Mouse (Mus musculus) hindbrain, postnatal 0 days (tissue): ENCODE measurements at regions not wholly inside any gene's neighbourhood (a gene's known extent, or its start where the extent isn't known, plus 50 kb on each side); places are given as distances from the start of the nearest gene placed in this dataset.

Experiments used
- ATAC-seq: fragments of 200-750 bp; cut with Nextera tagmentation; 2 replicates; pipeline ENCODE4 v1.8.0; 2017; ENCODE audit warnings: mild to moderate bottlenecking, moderate TSS enrichment, moderate library complexity
- DNase-seq: peaks from one replicate; pipeline ENCODE4 v3.0.0-alpha.2; 2015; ENCODE audit warnings: low spot score
- H3K27ac ChIP-seq: fragments of 300-500 bp; sonication (generic); 2 replicates; pipeline ENCODE4 v1.5.1; 2014; ENCODE audit warnings: mild to moderate bottlenecking
- H3K27me3 ChIP-seq: fragments of 300-500 bp; sonication (generic); 2 replicates; pipeline ENCODE4 v1.6.1; 2014; ENCODE audit warnings: low read length, mixed read lengths; ENCODE audit not compliant: insufficient read depth
- H3K36me3 ChIP-seq: fragments of 300-500 bp; sonication (generic); 2 replicates; pipeline ENCODE4 v1.6.1; 2014; ENCODE audit warnings: low read length, mixed read lengths; ENCODE audit not compliant: insufficient read depth
- H3K4me1 ChIP-seq: fragments of 300-500 bp; sonication (generic); 2 replicates; pipeline ENCODE4 v1.6.1; 2014; ENCODE audit warnings: antibody characterized with exemption, low read length, mixed read lengths; ENCODE audit not compliant: insufficient read depth
- H3K4me2 ChIP-seq: fragments of 300-500 bp; sonication (generic); 2 replicates; pipeline ENCODE4 v1.6.1; 2014; ENCODE audit warnings: low read depth, mild to moderate bottlenecking, low read length, moderate library complexity, mixed read lengths
- H3K4me3 ChIP-seq: fragments of 300-500 bp; sonication (generic); 2 replicates; pipeline ENCODE4 v1.5.1; 2014; ENCODE audit warnings: low read length
- H3K9ac ChIP-seq: fragments of 300-500 bp; sonication (generic); replicated peaks from 2 replicates; pipeline ENCODE4 v1.6.1; 2014; ENCODE audit warnings: mild to moderate bottlenecking, low read length, moderate library complexity, mixed read lengths
- H3K9me3 ChIP-seq: fragments of 300-500 bp; sonication (generic); 2 replicates; pipeline ENCODE4 v1.6.1; 2016; ENCODE audit warnings: low read length, mixed read lengths
- CTCF ChIP-seq: IDR thresholded peaks from 2 replicates; pipeline ENCODE4 v1.5.1; 2016; ENCODE audit warnings: antibody characterized with exemption, control low read depth, low read depth
- WGBS: fragments of 180-500 bp; shearing (Covaris S2); extraction: QIAGEN DNeasy Blood & Tissue Kit; methylation state at CpG from one replicate; pipeline ENCODE4 v1.1.7; 2014; 5-methylcytosine and 5-hydroxymethylcytosine counted together

DNA sequence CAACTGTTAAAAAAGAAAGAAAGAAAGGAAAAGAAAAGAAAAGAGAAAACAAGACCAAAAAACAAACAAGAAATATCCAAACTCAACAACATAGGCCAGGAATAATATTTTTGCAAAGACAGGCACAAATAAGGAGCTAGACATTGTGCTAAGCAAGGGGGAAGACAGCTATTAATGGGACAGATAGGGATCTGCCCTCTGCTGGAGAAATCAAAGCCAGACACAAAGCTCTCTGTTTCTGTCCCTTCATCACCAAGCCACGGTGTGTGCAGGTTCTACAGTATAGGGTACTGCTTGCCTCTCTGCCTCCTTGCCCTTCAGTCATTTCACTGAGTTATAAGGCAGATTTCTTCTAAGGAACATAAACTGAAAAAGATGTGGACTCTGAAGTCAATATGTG is 57.8 kb upstream of the Chchd3 start:
- Histone ChIP-seq H3K36me3 (no peaks in the 10 kb centered on the region), H3K4me2 (no peak overlapping the region), H3K4me3 (no peak overlapping the region), H3K4me1 (no peaks in the 10 kb centered on the region), H3K9me3 (no peaks in the 10 kb centered on the region), H3K27me3 (no peaks in the 10 kb centered on the region), H3K27ac (no peak overlapping the region), H3K9ac (no peak overlapping the region)
- no peak for ATAC-seq
- no peak for DNase-seq
- peak; percentile 48 for TF ChIP-seq CTCF
- 52% methylated on average over 1 of the region's 1 CpGs for WGBS

DNA sequence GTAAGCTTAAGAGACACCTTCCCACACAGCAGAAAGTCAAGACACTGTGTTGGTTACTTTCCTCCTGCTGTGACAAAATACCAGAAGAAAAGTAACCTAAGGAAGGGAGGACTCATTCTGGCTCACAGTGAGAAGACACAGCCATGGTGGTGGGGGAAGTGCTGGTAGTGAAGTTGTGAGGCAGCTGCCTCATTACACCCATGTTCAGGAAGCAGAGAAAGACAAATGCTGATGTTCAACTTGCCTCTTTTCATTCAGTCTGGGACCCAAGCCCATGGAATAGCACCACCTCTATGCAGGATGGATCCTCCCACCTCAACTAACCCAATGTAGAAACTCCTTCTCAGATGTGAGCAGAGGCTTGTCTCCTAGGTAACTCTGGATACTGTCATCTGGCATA is 60.5 kb upstream of the Chchd3 start:
- Histone ChIP-seq H3K36me3 (no peaks in the 10 kb centered on the region), H3K27ac (no peak overlapping the region), H3K27me3 (no peaks in the 10 kb centered on the region), H3K4me3 (no peak overlapping the region), H3K9ac (no peak overlapping the region), H3K4me1 (no peaks in the 10 kb centered on the region), H3K4me2 (no peak overlapping the region), H3K9me3 (no peaks in the 10 kb centered on the region)
- TF ChIP-seq CTCF: no peak
- ATAC-seq (no peak), DNase-seq (no peak)

DNA sequence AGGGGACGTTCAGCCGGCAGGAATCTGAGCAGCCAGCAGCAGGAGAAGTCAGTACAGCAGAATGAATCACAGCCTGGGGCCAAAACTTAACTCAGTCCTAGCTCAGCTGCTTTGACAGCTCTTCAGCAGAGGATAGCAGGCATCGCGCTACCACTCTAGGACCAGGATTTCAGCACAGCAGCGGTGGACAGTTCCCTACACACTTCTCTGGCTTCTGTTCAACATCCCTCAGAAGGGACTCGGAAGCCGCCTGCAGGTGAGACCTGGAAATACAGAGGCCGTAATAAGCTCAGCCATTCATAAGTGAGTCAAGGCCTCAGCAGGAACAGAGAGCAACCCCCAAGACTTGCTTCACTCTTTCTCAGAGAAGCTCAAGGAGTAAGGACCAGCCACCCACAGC is 66.5 kb upstream of the Chchd3 start:
- Histone ChIP-seq H3K36me3 (no peaks in the 10 kb centered on the region), H3K9me3 (no peaks in the 10 kb centered on the region), H3K27ac (no peak overlapping the region), H3K9ac (no peak overlapping the region), H3K4me2 (no peak overlapping the region), H3K27me3 (no peaks in the 10 kb centered on the region), H3K4me3 (no peak overlapping the region), H3K4me1 (no peaks in the 10 kb centered on the region)
- ATAC-seq (peak; percentile 62), DNase-seq (peak; percentile 87)
- WGBS: 9% methylated on average over 8 of the region's 8 CpGs
- TF ChIP-seq CTCF: peak; percentile 83

DNA sequence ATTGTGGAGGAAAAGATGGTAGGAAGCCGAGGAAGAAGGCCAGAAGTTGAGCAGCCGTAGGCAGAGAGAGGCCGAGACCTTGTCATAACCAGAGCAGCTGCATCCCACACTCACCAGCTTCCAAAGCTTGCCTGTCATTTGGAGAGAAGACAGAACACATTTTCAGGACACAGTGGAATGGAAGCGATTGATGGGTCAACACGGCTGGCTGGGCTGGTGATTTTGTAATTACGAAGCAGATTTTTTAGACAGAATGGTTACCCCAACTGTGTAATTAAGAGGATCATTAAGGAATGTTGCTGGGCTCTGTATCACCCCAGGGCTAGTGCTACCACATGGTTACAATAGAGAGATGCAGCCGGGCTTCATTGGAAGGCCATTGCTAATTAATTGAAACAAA is 76.8 kb upstream of the Chchd3 start:
- Histone ChIP-seq H3K27me3 (no peaks in the 10 kb centered on the region), H3K27ac (no peak overlapping the region), H3K9me3 (no peaks in the 10 kb centered on the region), H3K4me3 (no peak overlapping the region), H3K36me3 (no peaks in the 10 kb centered on the region), H3K4me1 (no peaks in the 10 kb centered on the region), H3K4me2 (no peak overlapping the region), H3K9ac (no peak overlapping the region)
- 63% methylated on average over 7 of the region's 7 CpGs for WGBS
- TF ChIP-seq CTCF: no peak
- ATAC-seq (no peak), DNase-seq (no peak)

DNA sequence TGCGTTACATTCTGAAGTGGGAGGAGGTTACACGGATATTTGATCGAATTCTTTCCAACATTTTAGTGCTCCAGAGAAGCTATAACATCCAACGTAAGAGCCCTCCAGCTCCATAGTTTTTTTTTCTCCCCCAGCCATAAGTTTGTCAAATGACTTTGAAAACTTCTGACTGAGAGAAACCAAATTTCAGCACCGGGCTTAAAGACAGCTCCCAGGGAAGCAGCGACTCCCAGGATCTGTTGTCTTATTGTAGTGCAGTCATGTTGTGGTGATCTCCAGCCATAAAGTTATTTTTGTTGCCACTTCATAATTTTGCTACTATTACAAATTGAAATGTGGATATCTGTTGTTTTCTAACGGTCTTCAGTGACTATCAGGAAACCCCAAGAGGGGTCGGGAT is 77.8 kb upstream of the Chchd3 start:
- Histone ChIP-seq H3K9me3 (no peaks in the 10 kb centered on the region), H3K4me2 (no peak overlapping the region), H3K4me3 (no peak overlapping the region), H3K9ac (no peak overlapping the region), H3K27ac (no peak overlapping the region), H3K27me3 (no peaks in the 10 kb centered on the region), H3K4me1 (no peaks in the 10 kb centered on the region), H3K36me3 (no peaks in the 10 kb centered on the region)
- no peak for TF ChIP-seq CTCF
- WGBS: 45% methylated on average over 8 of the region's 8 CpGs
- DNase-seq: no peak
- ATAC-seq: no peak

DNA sequence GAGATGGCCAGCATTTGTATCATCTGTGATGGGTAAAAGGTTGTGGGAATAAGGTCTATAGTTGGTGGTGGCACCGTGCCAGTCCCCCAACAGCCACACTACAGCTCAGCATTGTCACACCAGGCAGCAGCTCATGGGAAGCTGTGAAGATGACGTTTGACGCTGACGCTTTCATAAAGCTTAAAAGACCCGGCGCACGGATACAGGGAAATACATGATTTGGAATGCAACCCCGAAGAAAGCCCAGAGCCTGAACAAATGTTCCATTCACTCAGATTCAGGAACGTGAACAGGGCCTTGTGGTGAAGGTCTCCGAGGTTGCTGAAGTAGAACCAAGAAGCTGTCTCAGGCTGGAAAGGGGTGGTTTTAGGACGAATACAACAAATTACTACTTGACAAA is 82.4 kb upstream of the Exoc4 start:
- Histone ChIP-seq H3K9me3 (no peaks in the 10 kb centered on the region), H3K27me3 (no peaks in the 10 kb centered on the region), H3K4me2 (peak overlapping the region; percentile 26), H3K4me1 (no peaks in the 10 kb centered on the region), H3K4me3 (no peak overlapping the region), H3K27ac (no peak overlapping the region), H3K9ac (no peak overlapping the region), H3K36me3 (no peaks in the 10 kb centered on the region)
- peak; percentile 69 for ATAC-seq
- peak; percentile 50 for DNase-seq
- WGBS: 30% methylated on average over 11 of the region's 11 CpGs
- TF ChIP-seq CTCF: no peak

DNA sequence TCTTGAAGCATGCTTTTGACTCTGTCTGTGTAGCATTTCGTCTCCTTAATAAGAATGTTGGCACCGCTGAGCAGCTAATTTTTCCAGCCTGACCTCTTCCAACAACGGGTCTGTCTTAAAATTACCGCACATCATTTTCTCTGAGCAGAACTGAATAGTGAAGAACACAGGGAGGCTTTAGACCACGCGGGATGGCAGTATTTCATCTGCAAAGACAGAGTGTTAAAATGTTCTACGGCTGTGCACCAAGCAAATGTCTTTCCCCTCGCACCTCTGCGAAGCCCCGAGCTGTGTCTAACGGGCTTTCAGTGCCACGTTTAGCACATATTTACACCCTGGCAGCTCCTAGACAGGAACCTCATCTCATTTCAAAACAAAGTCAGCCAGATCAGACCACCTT is 75.3 kb upstream of the Exoc4 start:
- no peak overlapping the region for H3K9ac ChIP-seq
- H3K36me3 ChIP-seq: no peaks in the 10 kb centered on the region
- H3K4me1 ChIP-seq: no peaks in the 10 kb centered on the region
- no peak for TF ChIP-seq CTCF
- H3K27ac ChIP-seq: no peak overlapping the region
- ATAC-seq: no peak
- H3K27me3 ChIP-seq: no peaks in the 10 kb centered on the region
- 48% methylated on average over 12 of the region's 12 CpGs for WGBS
- DNase-seq: peak; percentile 17
- H3K4me3 ChIP-seq: no peak overlapping the region
- peak overlapping the region; percentile 13; the same call in 1 of the 2 replicates for H3K4me2 ChIP-seq
- H3K9me3 ChIP-seq: no peaks in the 10 kb centered on the region
